Mouse (Mus musculus) brain, embryonic 14.5 days (tissue): ENCODE measurements around the gene Tcea3. TPM values are rescaled to one million over a fixed set of nuclear protein-coding genes. Genes with fewer than 3 reads are reported as not detected.

Experiments used
- DNase-seq: peaks from one replicate; pipeline ENCODE4 v3.0.0-alpha.2; 2011; ENCODE audit warnings: low read depth
- CTCF ChIP-seq: fragments of 200-500 bp; IDR thresholded peaks from 2 replicates; pipeline ENCODE4 v1.5.1; 2012; ENCODE audit warnings: inconsistent platforms, mild to moderate bottlenecking, moderate library complexity, borderline replicate concordance; ENCODE audit not compliant: insufficient read depth, insufficient read length; ENCODE audit errors: extremely low read depth
- POLR2A ChIP-seq: fragments of 200-500 bp; IDR thresholded peaks from 2 replicates; pipeline ENCODE4 v1.6.1; 2012; ENCODE audit warnings: mild to moderate bottlenecking, inconsistent platforms, borderline replicate concordance; ENCODE audit not compliant: poor library complexity, insufficient read depth, insufficient read length, severe bottlenecking; ENCODE audit errors: extremely low read depth
- polyA plus RNA-seq: library from polyadenylated mRNA; depleted of rRNA; stranded (reverse); fragments of >200 nt; gene quantifications from 2 replicates; pipeline ENCODE4 v1.2.3, GENCODE M21; 2012

Gene Tcea3
- polyA plus RNA-seq, 1 experiment, result 0.98 TPM

DNA sequence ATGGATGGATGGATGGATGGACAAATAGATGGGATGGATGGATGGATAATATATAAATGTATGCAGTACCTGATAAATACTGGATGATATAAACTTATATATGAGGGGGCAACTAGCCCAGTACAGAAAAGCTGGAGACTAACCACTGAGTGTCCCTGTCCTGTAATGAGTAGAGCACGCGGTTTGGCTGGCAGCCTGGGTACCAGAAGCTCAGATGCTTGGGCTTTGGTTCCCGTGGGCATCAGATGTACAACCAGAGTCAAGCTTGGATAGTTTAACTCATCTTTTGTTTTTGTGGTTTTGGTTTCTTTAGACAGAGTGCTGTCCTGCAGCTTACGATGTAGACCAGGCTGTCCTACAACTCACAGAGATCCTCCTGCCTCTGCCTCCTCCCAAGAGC is 16.0 kb downstream of the Tcea3 start:
- TF ChIP-seq POLR2A (no peak), CTCF (no peak)

DNA sequence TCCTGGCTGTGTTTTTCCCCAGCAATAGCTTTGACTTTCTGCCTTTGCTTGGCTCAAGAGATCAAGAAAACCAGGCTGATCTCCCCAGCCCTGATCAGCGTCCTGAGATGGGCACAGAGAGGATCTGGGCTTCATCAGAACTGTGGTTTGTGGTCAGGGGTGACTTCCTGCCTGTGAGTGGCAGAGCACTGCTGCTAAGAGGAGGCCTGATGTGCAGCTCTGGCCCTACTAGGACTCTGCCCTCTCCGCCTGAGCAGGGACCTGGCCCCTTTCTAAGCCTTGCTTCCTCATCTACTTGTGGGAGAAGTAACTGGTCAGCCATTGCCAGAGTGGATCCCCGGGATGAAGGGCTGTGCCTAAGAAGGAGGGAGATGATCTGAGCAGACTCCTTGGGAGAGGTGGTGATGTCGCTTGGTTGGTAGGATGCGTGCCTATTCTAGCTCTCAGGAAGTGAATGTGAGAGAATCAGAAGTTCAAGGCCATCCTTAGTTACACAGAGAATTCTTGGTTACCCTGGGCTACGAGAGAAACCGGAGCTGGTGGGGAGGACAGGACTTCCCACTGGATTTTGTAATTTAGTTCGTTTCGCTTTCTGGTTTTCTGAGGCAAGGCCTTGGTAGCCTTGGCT is 19.3 kb downstream of the Tcea3 start:
- DNase-seq, result no peak
- TF ChIP-seq POLR2A, result no peak
- no peak for TF ChIP-seq CTCF

More for the DNA sequence above, 16.0 kb downstream of the Tcea3 start:
- no peak for DNase-seq

DNA sequence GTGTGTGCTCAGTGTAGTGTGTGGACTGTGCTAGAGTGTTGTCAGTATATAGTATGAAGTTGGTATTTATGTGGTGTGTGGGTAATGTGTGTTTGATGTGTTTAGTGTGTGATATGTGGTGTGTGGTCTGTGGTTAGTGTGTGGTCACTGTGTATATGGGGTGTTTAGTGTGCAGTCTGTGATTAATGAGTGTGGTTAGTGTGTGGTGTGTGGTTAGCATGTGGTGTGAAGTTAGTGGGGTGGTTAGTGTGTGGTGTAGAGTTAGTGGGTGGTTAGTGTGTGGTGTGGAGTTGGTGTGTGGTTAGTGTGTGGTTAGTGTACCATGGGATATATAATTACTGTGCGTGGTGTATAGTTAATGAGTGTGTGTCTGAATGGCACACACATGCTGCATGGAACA is 21.4 kb downstream of the Tcea3 start:
- no peak for DNase-seq
- TF ChIP-seq POLR2A (no peak), CTCF (no peak)

DNA sequence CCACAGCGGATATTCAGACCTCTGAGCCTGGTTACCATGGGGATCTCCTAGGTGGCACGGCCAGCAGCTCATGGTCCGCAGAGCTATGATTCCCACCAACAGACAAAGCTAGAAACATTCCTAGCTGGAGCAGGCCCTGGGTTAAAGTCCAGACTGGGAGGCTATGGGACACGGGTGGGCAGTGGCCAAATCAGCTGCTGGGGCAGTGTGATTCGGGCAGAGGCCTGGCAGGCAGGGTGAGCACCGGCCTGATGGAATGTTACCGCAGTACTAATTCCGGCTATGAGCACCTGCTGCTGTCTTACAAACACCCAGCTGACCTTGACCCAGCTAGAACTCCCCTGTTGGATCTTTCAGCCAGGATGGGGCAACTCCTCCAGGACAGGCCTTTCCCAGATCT is 23.1 kb downstream of the Tcea3 start:
- no peak for DNase-seq
- TF ChIP-seq POLR2A, result no peak
- TF ChIP-seq CTCF, result no peak

DNA sequence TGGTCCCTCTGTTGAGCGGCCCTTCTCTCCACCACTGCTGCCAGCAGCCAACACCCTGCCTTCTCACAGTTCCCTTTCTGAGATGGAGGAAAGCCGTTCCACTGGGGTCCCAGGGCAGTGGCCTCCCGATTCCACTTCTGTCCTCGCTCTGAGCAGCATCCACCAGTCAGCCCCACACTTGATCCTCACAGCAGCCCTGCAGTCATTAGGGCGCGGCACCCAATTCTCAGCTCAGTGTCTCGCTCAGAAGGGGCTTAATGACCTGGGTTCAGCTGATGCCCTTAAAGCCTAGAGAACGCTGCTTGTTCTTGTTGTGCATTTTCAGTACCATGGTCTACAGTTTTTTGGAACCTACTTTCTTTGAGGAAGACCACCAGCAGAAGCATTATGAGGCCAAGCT is 33.6 kb downstream of the Tcea3 start:
- DNase-seq, result no peak
- TF ChIP-seq CTCF, result no peak
- TF ChIP-seq POLR2A, result no peak

DNA sequence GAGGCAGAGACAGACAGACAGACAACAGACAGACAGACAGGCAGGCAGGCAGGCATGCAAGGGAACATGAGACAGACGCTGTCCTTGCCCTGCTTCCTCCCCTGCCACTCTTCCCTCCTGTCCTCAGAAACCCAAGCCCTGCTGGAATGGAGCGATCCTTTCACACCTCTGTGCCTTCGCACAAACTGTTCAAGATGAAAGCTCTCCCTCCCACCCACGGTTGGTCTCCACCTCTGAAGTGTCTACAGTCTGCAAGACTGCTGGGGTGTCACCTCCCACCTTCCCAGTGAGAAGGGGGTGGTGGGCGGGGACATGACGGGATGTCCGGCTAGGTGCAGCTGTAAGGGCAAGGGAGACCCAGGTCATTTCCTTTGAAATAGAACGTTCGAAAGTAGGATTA is 34.1 kb downstream of the Tcea3 start:
- TF ChIP-seq CTCF (no peak), POLR2A (no peak)
- no peak for DNase-seq

DNA sequence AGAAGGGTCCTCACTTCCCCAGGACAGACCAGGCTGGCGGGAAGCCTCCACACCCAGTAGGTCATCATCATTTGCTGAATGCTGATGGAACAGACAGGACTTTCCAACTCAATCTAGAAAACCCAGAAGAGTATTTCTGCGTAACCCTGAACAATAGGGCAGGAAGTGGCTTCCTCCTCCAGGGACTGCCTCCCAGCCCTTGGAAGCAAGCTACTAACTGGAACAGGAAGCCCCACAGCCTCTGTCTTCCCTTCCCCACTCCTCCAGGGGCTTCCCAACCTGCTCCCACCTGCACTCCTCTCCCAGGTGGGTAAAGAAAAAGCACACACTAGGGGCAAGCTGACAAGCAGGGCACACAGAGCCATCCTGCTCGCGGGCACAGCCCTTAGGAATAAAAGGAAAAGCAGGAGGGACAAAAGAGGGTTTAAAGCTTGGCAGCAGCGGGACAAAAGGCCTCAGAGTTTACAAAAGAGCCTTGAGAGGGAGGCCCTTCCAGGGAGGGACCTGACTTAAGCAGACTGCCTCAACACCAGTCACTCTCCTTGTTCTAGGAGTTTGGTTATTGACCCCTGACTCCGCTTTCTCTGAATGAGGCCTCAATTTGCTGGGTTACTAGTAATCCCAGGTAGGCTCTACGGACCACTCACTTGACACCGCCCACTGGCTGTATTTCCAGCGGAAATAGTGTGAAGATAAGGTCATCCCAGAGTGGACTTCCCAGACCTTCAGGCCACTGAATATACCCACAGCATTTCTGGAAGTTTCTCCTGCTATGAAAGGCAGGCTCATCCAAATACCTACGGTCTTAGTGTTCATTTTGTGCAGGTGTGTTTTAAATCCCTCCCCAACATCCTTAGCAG is 35.3 kb downstream of the Tcea3 start:
- TF ChIP-seq CTCF (no peak), POLR2A (no peak)
- peak; percentile 88 for DNase-seq

DNA sequence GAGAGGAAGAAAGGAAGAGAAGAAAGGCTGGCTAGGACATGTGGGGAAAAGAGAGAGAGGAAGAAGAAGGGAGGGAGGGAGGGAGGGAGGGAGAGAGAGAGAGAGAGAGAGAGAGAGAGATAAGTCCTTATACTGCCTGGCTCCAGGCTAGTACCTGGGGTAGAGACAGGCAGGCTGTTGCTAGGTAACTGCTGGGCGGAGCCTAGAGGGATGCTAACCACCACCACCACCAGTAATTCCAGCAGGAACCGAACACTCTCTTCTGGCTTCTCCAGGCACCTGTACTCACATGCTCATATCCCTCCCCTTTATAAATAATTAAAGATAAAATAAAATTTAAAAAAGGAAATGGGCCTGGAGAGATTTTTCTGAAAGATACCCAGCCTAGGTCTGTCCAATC is 36.3 kb downstream of the Tcea3 start:
- peak; percentile 85 for DNase-seq
- TF ChIP-seq CTCF, result no peak
- TF ChIP-seq POLR2A, result no peak

DNA sequence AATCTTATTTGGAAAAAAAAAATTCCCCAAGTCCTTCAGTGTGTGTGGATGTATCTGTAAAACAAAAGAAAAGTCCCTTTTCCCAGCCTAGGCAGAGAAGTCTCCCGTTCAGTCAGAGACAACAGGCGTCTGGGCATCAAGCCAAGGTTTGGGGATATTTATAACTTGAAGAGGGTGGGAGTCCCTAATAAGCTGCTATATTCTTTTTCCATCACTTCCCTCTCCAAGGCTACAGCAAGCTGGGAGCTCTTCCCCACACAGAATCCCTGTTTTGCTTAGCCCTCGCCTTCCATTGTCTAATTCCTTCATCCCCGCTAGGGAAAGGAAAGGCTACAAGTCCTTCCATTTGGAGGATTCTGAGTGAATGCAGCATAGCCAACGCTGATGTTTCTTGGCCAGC is 36.9 kb downstream of the Tcea3 start, which contains the start of gene Zfp46:
TSS of gene Zfp46 (plus strand) at position 229 of the 400 bp plus-strand sequence.
- TF ChIP-seq POLR2A (no peak), CTCF (no peak)
- DNase-seq, result peak; percentile 96

DNA sequence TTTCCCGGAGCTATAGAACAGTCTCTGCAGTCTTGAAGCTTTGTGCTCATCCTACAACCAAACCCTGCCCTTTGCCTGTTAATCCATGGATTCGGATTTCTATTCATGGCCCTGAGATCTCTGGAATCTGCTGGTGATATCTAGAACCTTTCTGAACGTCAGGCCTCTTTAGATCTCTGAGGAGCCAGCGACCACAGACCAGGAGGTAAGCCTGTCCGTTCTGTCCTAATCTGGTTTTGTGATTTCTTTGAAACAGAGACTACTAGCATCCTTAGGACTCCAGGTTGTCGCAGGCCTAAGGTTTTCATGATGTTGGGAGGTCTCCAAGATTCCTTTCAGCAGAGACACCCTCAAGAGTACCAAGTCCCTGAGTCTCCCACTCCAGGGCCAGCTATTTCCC is 37.4 kb downstream of the Tcea3 start:
- DNase-seq, result no peak
- no peak for TF ChIP-seq CTCF
- TF ChIP-seq POLR2A, result no peak

DNA sequence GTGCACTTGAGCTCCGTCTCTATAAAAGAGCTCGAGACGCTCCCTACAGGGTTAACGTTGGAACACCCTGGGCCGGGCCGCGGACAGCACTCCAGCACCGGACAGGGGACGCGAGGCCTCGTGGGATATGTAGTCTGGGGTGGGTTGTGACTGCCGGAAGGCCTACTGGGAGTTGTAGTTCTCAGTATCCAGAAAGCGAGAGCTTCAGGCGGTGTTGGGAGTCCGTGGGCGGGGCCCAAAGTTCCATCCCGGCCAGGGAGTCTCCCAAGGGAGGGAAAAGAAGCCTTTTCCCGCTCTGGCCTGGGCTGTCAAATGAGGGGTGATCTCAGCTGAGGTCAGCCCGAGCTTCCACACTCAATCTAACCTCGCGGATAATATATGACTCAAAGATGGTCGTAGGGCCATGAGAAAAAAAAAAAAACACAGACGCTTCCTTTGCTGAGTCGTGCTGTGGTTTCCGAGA is 37.9 kb downstream of the Tcea3 start:
- peak; percentile 99 for DNase-seq
- TF ChIP-seq POLR2A (0 out of 2 replicates have a peak, but pooled peaks have one; percentile 16), CTCF (no peak)
